Mouse (Mus musculus): Measurements from ENCODE around the gene Sumo3.

Gene Sumo3

GRCm38 (mm10) chr10:77605908-77606826, at the start of gene Sumo3, which contains the start of gene Gm49325:
Gene Sumo3 (plus strand): TSS chr10:77606097.
Gene Gm49325 (plus strand): TSS chr10:77606197.
- DNase-seq (ENCODE audit: low read depth, low spot score): peak; percentile 76

DNA sequence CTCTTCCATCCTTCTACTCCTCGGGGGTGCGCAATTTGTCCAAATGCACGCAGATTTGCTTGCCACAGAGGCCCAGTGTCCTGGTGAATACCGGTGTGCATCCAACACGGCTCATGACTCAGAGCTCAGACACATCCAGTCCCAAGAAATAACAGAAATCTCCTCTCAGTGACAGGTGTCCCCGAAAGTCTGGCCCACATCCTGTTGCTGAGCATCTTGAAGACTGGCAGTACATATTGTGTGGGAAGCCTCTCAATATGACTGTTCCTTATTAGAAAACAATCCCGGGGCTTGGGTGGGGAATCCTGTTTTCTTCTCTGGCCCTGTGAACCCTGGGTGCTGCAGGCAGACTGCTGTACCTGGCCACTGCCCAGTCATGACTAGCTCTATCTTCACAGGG, 49.3 kb upstream of the Sumo3 start:
- DNase-seq (ENCODE audit: low read depth, low spot score): no peak

DNA sequence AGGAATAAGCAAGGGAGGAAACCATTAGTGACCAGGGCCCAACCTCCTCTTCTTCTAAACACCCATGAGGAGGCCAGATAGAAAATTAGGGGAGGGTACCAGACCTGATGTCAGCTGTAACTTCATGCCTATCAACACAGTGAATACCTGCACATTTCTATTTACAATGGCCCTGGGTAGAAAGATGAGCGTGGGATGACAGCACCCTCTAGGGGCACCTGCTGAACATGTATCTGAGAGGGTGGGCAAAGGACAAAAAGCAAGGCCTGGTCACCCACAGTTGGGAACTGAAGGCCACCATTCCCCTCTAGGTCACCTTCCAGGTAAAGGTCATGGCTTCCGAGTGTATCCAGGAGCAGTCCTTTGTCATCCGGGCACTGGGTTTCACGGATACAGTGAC, 48.3 kb upstream of the Sumo3 start:
- no peak for DNase-seq (ENCODE audit: low read depth, low spot score)

- no peak for DNase-seq (ENCODE audit: low read depth, low spot score)
Measured at GRCm38 (mm10) chr10:77560090-77560489, 45.8 kb upstream of the Sumo3 start.

GRCm38 (mm10) chr10:77560830-77561229, 45.1 kb upstream of the Sumo3 start:
- no peak for DNase-seq (ENCODE audit: low read depth, low spot score)

- DNase-seq (ENCODE audit: low read depth, low spot score): no peak
Measured at GRCm38 (mm10) chr10:77561508-77561907, 44.4 kb upstream of the Sumo3 start.

DNA sequence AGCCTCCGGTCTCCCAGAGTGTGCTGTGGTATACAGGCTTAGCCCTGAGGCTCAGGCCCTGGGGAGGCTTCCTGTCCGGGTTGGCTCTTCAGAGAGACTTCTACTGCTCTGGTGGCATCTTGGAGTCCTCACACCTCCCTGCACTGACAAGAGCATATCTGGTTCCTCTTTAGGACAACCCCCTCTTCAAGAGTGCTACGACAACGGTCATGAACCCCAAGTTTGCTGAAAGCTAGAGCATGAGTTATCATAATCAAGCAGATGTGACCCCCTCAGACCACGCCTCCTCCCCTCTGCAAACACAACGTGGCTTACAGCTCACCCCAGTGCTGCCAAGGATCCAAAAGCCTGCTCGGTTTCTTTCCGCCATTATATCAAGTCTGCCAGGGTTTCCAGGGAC, 40.9 kb upstream of the Sumo3 start:
- no peak for DNase-seq (ENCODE audit: low read depth, low spot score)

DNA sequence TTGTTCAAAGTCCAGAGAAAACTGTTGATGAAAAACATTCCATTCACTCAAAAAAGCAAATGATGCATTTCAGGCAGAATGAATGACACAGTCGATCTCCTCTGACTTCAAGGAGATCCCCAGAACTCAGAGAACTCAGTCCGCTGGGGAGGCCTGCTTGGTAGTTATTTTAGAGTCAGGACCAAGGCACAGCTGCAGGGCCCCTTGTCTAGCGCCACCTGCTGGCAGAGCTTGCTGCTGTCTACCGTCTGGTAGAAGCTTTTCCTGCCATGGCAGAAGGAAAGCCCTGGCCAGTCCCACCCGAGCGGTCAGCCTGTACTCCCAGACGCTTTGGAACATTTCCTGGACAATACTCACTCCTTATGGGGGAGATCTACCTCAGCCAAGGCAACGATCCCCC, 39.2 kb upstream of the Sumo3 start:
- no peak for DNase-seq (ENCODE audit: low read depth, low spot score)

- no peak for DNase-seq (ENCODE audit: low read depth, low spot score)
Measured at GRCm38 (mm10) chr10:77569481-77569880, 36.4 kb upstream of the Sumo3 start.

DNA sequence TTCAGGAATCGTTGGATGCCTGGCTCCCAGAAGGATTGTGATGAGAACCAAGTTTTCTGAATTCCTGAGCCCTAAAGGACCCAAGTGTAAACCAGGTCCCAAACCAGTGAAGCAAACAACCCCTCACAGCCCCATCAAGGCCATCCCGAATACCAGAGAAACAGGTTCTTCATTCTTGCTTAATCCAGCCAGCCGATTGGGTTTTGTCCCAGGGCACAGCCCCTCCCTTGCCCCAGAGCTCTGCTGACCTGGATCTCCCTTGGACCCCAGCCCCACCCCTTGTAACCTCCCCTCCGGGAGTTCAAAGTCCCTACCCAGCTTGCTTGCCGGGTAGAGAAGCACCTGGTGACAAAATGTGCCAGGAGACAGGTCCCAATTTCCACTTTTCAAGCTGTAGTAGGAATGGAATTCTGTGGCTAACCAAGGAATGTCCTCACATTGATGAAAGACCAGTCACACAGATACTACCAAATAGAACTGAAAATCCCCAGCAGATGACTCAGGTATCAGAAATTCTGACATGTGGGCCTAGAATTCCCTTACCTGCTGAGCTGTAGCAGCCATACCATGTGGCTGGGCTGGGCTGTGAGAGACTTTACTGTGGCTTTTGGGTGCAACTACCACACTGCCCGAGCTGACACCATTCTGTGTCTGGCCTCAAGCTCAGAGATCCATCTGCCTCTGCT, 35.8 kb upstream of the Sumo3 start:
- DNase-seq (ENCODE audit: low read depth, low spot score): no peak

- no peak for DNase-seq (ENCODE audit: low read depth, low spot score)
Measured at GRCm38 (mm10) chr10:77572225-77572624, 33.7 kb upstream of the Sumo3 start.

GRCm38 (mm10) chr10:77573162-77573561, 32.7 kb upstream of the Sumo3 start:
- DNase-seq (ENCODE audit: low read depth, low spot score): no peak

- DNase-seq (ENCODE audit: low read depth, low spot score): no peak
Measured at GRCm38 (mm10) chr10:77580027-77580920, 25.6 kb upstream of the Sumo3 start.

GRCm38 (mm10) chr10:77581023-77581407, 24.9 kb upstream of the Sumo3 start:
- DNase-seq (ENCODE audit: low read depth, low spot score): no peak

DNA sequence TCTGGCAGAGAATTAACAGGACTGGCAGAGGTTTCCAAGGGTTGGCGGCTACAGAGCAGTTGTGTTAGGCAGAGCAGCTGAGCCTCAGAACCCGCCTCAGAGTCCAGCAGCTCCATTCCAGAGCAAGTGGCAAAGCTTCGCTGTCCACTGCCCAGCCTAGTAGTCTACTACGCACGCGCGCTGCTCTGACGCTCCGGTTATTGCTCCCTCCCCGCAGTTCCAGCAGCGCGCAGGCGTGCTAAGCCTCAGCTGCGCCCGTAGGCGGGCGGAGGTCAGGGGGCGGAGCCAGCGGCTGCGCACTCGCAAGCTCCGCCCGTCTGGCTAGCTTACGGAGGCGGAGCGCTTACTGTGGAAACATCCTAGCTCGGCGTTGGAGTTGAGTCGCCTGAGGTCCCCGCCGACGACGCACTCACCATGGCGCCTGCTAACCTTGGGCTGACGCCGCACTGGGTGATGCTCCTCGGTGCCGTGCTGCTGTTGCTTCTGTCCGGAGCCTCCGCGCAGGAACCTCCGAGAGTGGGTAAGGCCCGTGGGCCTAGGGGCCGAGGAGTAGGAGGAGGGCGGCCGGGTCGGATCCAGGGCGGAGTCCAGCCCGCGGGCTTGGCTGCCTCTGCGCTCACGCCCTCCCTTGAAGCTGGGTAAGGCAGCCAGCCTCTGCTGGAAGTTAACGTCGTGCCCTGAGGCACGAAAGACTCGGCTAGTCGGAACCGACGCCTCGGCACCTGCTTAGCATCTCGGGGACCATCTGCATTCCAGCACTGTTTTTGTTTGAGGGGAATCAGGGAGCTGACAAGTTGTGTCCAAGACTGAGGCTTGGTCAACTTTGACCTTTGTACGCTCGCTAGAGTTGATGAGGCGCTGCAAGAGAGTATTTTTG, 24.3 kb upstream of the Sumo3 start, which contains the start of gene Pttg1ip:
TSS of gene Pttg1ip (plus strand) at position 313 of the 877 bp plus-strand sequence.
- peak; percentile 94 for DNase-seq (ENCODE audit: low read depth, low spot score)

- DNase-seq (ENCODE audit: low read depth, low spot score): no peak
Measured at GRCm38 (mm10) chr10:77582285-77582618, 23.6 kb upstream of the Sumo3 start.

DNA sequence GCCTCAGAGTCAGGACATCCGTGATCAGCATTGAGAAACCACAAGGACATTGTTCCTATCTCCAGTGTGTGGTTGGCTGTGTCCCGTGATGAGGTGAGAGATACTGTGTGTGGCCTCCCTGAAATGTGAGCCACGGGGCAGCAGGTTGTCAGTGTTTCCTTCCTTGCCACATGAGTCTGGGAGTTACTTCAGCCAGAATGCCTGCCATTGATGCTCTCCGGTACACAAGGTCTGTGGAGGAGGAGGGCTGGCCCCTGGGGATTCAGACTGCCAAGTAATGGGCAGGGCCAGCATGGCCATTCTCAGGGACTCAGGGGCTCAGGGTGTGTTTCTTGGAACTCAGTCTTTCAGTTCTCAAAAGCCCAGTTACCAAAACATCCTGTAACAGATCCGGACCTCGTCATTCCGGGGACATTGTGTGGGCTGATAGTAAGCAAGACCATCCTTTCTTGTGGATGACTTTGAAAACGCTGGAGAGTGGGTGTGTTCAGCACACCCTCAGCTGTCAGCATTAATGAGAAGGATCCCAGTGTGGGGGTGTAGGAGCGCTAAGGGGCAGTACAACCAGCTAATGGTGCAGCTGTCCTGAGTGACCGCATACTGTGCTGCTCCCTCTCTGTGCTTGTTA, 22.0 kb upstream of the Sumo3 start:
- DNase-seq (ENCODE audit: low read depth, low spot score): no peak

- no peak for DNase-seq (ENCODE audit: low read depth, low spot score)
Measured at GRCm38 (mm10) chr10:77586637-77587036, 19.3 kb upstream of the Sumo3 start.

- DNase-seq (ENCODE audit: low read depth, low spot score): no peak
Measured at GRCm38 (mm10) chr10:77587091-77587775, 18.7 kb upstream of the Sumo3 start.

DNA sequence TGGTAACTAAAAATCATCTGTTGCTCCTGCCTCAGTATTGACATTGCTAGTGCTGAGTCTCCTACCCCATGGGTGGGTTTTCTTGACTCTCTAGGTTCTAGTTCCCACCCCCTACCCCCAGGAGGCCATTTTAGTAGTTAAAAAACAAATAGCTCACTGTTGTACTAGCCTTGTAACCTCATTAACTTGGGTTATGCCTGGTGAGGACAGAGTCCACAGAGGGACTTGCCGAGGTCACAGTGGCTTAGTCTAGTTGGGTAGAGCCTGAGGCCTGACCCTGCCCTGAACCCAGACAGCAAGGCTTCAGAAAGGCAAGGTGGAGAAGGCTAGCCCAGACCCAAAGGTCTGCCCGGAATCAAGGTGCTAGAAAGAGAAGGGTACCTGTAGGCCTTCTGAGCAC, 17.9 kb upstream of the Sumo3 start:
- DNase-seq (ENCODE audit: low read depth, low spot score): no peak
